Mouse (Mus musculus) G1E (cell line): ENCODE data around the gene Scrn1. TPM values are rescaled to one million over a fixed set of nuclear protein-coding genes. Genes with fewer than 3 reads are reported as not detected.

Source experiments
- ATAC-seq: 2 replicates; pipeline ENCODE4 v1.8.0; 2016; ENCODE audit warnings: mild to moderate bottlenecking; ENCODE audit not compliant: insufficient number of reproducible peaks, poor library complexity, low FRiP score, severe bottlenecking; ENCODE audit errors: extremely low read depth
- DNase-seq: peaks from one replicate; pipeline ENCODE4 v3.0.0; 2012; ENCODE audit warnings: low spot score
- H3K27me3 ChIP-seq: 2 replicates; pipeline ENCODE4 v1.6.1; 2012; ENCODE audit warnings: mild to moderate bottlenecking, low read length, inconsistent platforms; ENCODE audit not compliant: insufficient read depth
- H3K36me3 ChIP-seq: replicated peaks from 2 replicates; pipeline ENCODE3; 2012; ENCODE audit warnings: mild to moderate bottlenecking, inconsistent platforms
- H3K4me1 ChIP-seq: 2 replicates; pipeline ENCODE4 v1.6.1; 2012; ENCODE audit warnings: low read depth, low read length, inconsistent platforms, mixed read lengths; ENCODE audit not compliant: insufficient read depth
- H3K4me3 ChIP-seq: 2 replicates; pipeline ENCODE4 v1.5.1; 2012; ENCODE audit warnings: low read depth, mild to moderate bottlenecking, inconsistent platforms, low read length, moderate library complexity, mixed read lengths
- H3K9me3 ChIP-seq: replicated peaks from 2 replicates; pipeline ENCODE4 v1.6.1; 2012; ENCODE audit warnings: inconsistent platforms
- CTCF ChIP-seq: IDR thresholded peaks from 2 replicates; pipeline ENCODE4 v1.5.1; 2012; ENCODE audit warnings: low read depth, low read length, inconsistent platforms, mixed read lengths
- GATA1 ChIP-seq: IDR thresholded peaks from 2 replicates; pipeline ENCODE4 v1.6.1; 2012; ENCODE audit warnings: borderline replicate concordance, low read length, inconsistent platforms, mixed read lengths
- GATA2 ChIP-seq: IDR thresholded peaks from 2 replicates; pipeline ENCODE4 v1.6.1; 2012; ENCODE audit warnings: low read depth, low read length, inconsistent platforms, borderline replicate concordance
- POLR2AphosphoS5 ChIP-seq: IDR thresholded peaks from 2 replicates; pipeline ENCODE4 v1.6.1; 2012; ENCODE audit warnings: low read depth, low read length, inconsistent platforms; ENCODE audit not compliant: insufficient replicate concordance
- TAL1 ChIP-seq: conservative IDR thresholded peaks from 2 replicates; pipeline ENCODE4 v1.6.1; 2012; ENCODE audit warnings: low read depth, low read length, inconsistent platforms, mixed read lengths
- polyA plus RNA-seq: library from polyadenylated mRNA; stranded (reverse); fragments of >175 nt; gene quantifications from 2 replicates; pipeline ENCODE4 v1.2.3, GENCODE M21; 2012
- total RNA-seq, 2 experiments: library from RNA; stranded (forward) in 1 of 2; stranded (reverse) in 1 of 2; fragments of 200-1000 nt in 1 of 2; fragments of >200 nt in 1 of 2; fragmentation: Nextera tagmentation in 1 of 2; gene quantifications; 2 replicates each; pipeline ENCODE4 v1.2.3; 2014 to 2017

Scrn1 gene
- total and polyA plus RNA-seq, 3 experiments: 0.55 TPM; not detected in 2

GRCm38 (mm10) chr6:54591778-54592177 is 25.5 kb upstream of the Scrn1 start:
- H3K4me1 ChIP-seq: peaks cover 54% of the 10 kb centered on the region
- ATAC-seq (no peak), DNase-seq (no peak)
- peaks cover 3% of the 10 kb centered on the region for H3K36me3 ChIP-seq
- no peaks in the 10 kb centered on the region for H3K27me3 ChIP-seq
- H3K4me3 ChIP-seq: no peak overlapping the region
- no peak for TF ChIP-seq TAL1
- TF ChIP-seq GATA2: no peak
- no peak for TF ChIP-seq GATA1
- TF ChIP-seq CTCF: no peak
- no peak for TF ChIP-seq POLR2AphosphoS5
- no peaks in the 10 kb centered on the region for H3K9me3 ChIP-seq

- ATAC-seq (no peak), DNase-seq (no peak)
- TF ChIP-seq GATA2 (no peak), TAL1 (no peak), CTCF (no peak), POLR2AphosphoS5 (no peak), GATA1 (no peak)
- Histone ChIP-seq H3K4me1 (peaks cover 46% of the 10 kb centered on the region), H3K36me3 (peaks cover 2% of the 10 kb centered on the region), H3K4me3 (no peak overlapping the region), H3K27me3 (no peaks in the 10 kb centered on the region), H3K9me3 (no peaks in the 10 kb centered on the region)
Measured at GRCm38 (mm10) chr6:54590691-54591090, 24.4 kb upstream of the Scrn1 start.

GRCm38 (mm10) chr6:54588212-54588611 is 21.9 kb upstream of the Scrn1 start:
- DNase-seq (no peak), ATAC-seq (no peak)
- Histone ChIP-seq H3K4me1 (peaks cover 26% of the 10 kb centered on the region), H3K27me3 (no peaks in the 10 kb centered on the region), H3K36me3 (peaks cover 6% of the 10 kb centered on the region), H3K4me3 (no peak overlapping the region), H3K9me3 (no peaks in the 10 kb centered on the region)
- TF ChIP-seq POLR2AphosphoS5: no peak
- no peak for TF ChIP-seq GATA2
- TF ChIP-seq GATA1: no peak
- TF ChIP-seq TAL1: no peak
- no peak for TF ChIP-seq CTCF

- Histone ChIP-seq H3K4me3 (no peak overlapping the region), H3K36me3 (peaks cover 11% of the 10 kb centered on the region), H3K9me3 (no peaks in the 10 kb centered on the region), H3K4me1 (peaks cover 25% of the 10 kb centered on the region), H3K27me3 (no peaks in the 10 kb centered on the region)
- TF ChIP-seq CTCF: no peak
- no peak for TF ChIP-seq GATA2
- no peak for TF ChIP-seq GATA1
- no peak for TF ChIP-seq TAL1
- TF ChIP-seq POLR2AphosphoS5: no peak
- ATAC-seq (peak; percentile 62; the same call in 1 of the 2 replicates), DNase-seq (no peak)
Measured at GRCm38 (mm10) chr6:54587683-54588082, 21.4 kb upstream of the Scrn1 start.

- ATAC-seq (no peak), DNase-seq (no peak)
- no peaks in the 10 kb centered on the region for H3K9me3 ChIP-seq
- H3K27me3 ChIP-seq: no peaks in the 10 kb centered on the region
- H3K36me3 ChIP-seq: peaks cover 13% of the 10 kb centered on the region
- H3K4me1 ChIP-seq: peaks cover 20% of the 10 kb centered on the region
- no peak overlapping the region for H3K4me3 ChIP-seq
- no peak for TF ChIP-seq GATA1
- no peak for TF ChIP-seq TAL1
- TF ChIP-seq GATA2: no peak
- no peak for TF ChIP-seq POLR2AphosphoS5
- TF ChIP-seq CTCF: no peak
Measured at GRCm38 (mm10) chr6:54586911-54587310, 20.6 kb upstream of the Scrn1 start.

GRCm38 (mm10) chr6:54586175-54586574 is 19.9 kb upstream of the Scrn1 start:
- Histone ChIP-seq H3K36me3 (peaks cover 13% of the 10 kb centered on the region), H3K9me3 (no peaks in the 10 kb centered on the region), H3K4me1 (peaks cover 13% of the 10 kb centered on the region), H3K4me3 (no peak overlapping the region), H3K27me3 (no peaks in the 10 kb centered on the region)
- DNase-seq (no peak), ATAC-seq (no peak; the same call in 1 of the 2 replicates)
- TF ChIP-seq POLR2AphosphoS5 (no peak), GATA1 (no peak), CTCF (no peak), GATA2 (no peak), TAL1 (no peak)
